ENCODE assay signal across 19 mouse cellular contexts in genomic region chr10:60220607-60221006, GRCm38 (mm10). TPM values are rescaled to one million over a fixed set of nuclear protein-coding genes. Genes with fewer than 3 reads are reported as not detected.
DNase-seq lines count a peak whose midpoint lies in the region; ATAC-seq and TF ChIP-seq lines count a peak whose summit lies in the region.
"Had no signal": no experiment of that assay in that cellular context is flagged by ENCODE, and none has a peak within 500 bp of the region (broad histone marks: within the 10 kb centered on the region; RNA-seq: fewer than 3 reads in every experiment).

No protein-coding gene starts in this region.

- H3K4me1 ChIP-seq in embryonic facial prominence, embryonic 13.5 days, result peaks cover 39% of the 10 kb centered on the region
- H3K4me1 ChIP-seq in embryonic facial prominence, embryonic 10.5 days, result peaks cover 29% of the 10 kb centered on the region
- peaks cover 13% of the 10 kb centered on the region for H3K4me1 ChIP-seq in lung, embryonic 14.5 days (ENCODE audit: insufficient read depth)
- H3K4me1 ChIP-seq in stomach, embryonic 15.5 days, result peaks cover 12% of the 10 kb centered on the region
- H3K4me1 ChIP-seq in stomach, postnatal 0 days (replicated peaks; ENCODE audit: control insufficient read depth, insufficient read depth), result 0 out of 2 replicates have a peak, but pooled peaks cover 4% of the 10 kb centered on the region
- peaks cover 31% of the 10 kb centered on the region for H3K4me1 ChIP-seq in neural tube, embryonic 15.5 days
- no peaks in the 10 kb centered on the region; the same call in 1 of the 2 replicates for H3K4me1 ChIP-seq in lung, adult 2 months (ENCODE audit: control insufficient read depth, insufficient read depth, low read length)

- H3K9me3 ChIP-seq in embryonic facial prominence, embryonic 13.5 days, result no peaks in the 10 kb centered on the region
- H3K9me3 ChIP-seq in embryonic facial prominence, embryonic 10.5 days, result no peaks in the 10 kb centered on the region
- no peaks in the 10 kb centered on the region for H3K9me3 ChIP-seq in lung, embryonic 14.5 days (ENCODE audit: low read depth, low read length)
- no peaks in the 10 kb centered on the region for H3K9me3 ChIP-seq in stomach, embryonic 15.5 days
- no peaks in the 10 kb centered on the region for H3K9me3 ChIP-seq in stomach, postnatal 0 days (ENCODE audit: control insufficient read depth, low read length)
- H3K9me3 ChIP-seq in neural tube, embryonic 15.5 days (replicated peaks), result no peaks in the 10 kb centered on the region
- H3K9me3 ChIP-seq: forebrain, embryonic 15.5 days; heart, embryonic 13.5 days; hindbrain, embryonic 15.5 days had no signal

- H3K4me3 ChIP-seq in embryonic facial prominence, embryonic 13.5 days, result no peak overlapping the region
- no peak overlapping the region for H3K4me3 ChIP-seq in embryonic facial prominence, embryonic 10.5 days
- H3K4me3 ChIP-seq in lung, embryonic 14.5 days (ENCODE audit: low read depth, low read length), result no peak overlapping the region
- no peak overlapping the region for H3K4me3 ChIP-seq in stomach, embryonic 15.5 days (replicated peaks)
- H3K4me3 ChIP-seq in stomach, postnatal 0 days (ENCODE audit: low read depth, low read length), result no peak overlapping the region
- H3K4me3 ChIP-seq in neural tube, embryonic 15.5 days (replicated peaks), result no peak overlapping the region
- no peak overlapping the region for H3K4me3 ChIP-seq in lung, adult 2 months (replicated peaks; ENCODE audit: extremely low read depth, low read depth, low read length)
- H3K4me3 ChIP-seq: forebrain, embryonic 15.5 days; heart, embryonic 13.5 days; hindbrain, embryonic 15.5 days had no signal

- H3K27ac ChIP-seq in embryonic facial prominence, embryonic 13.5 days, result no peak overlapping the region
- no peak overlapping the region for H3K27ac ChIP-seq in embryonic facial prominence, embryonic 10.5 days (replicated peaks)
- no peak overlapping the region for H3K27ac ChIP-seq in lung, embryonic 14.5 days (ENCODE audit: low read depth)
- no peak overlapping the region for H3K27ac ChIP-seq in stomach, embryonic 15.5 days
- H3K27ac ChIP-seq in stomach, postnatal 0 days (replicated peaks), result no peak overlapping the region
- H3K27ac ChIP-seq in neural tube, embryonic 15.5 days (replicated peaks), result no peak overlapping the region
- H3K27ac ChIP-seq: forebrain, embryonic 15.5 days; heart, embryonic 13.5 days; hindbrain, embryonic 15.5 days had no signal

- H3K9ac ChIP-seq in embryonic facial prominence, embryonic 13.5 days, result no peak overlapping the region
- no peak overlapping the region for H3K9ac ChIP-seq in lung, embryonic 14.5 days
- no peak overlapping the region for H3K9ac ChIP-seq in stomach, embryonic 15.5 days
- H3K9ac ChIP-seq in stomach, postnatal 0 days (ENCODE audit: low read length), result no peak overlapping the region
- no peak overlapping the region for H3K9ac ChIP-seq in neural tube, embryonic 15.5 days (replicated peaks)
- H3K9ac ChIP-seq: forebrain, embryonic 15.5 days; heart, embryonic 13.5 days; hindbrain, embryonic 15.5 days had no signal

- no peak for ATAC-seq in embryonic facial prominence, embryonic 13.5 days (ENCODE audit: insufficient number of reproducible peaks, insufficient read depth, low FRiP score, low TSS enrichment, low read depth)
- no peak for ATAC-seq in lung, embryonic 14.5 days (ENCODE audit: insufficient read depth)
- no peak for ATAC-seq in stomach, embryonic 15.5 days (ENCODE audit: insufficient read depth, low FRiP score, low read depth)
- ATAC-seq in stomach, postnatal 0 days (ENCODE audit: low FRiP score, low TSS enrichment), result no peak
- no peak for ATAC-seq in neural tube, embryonic 15.5 days (ENCODE audit: low FRiP score)
- ATAC-seq: forebrain, embryonic 15.5 days had no signal

- H3K4me2 ChIP-seq in embryonic facial prominence, embryonic 13.5 days, result peak overlapping the region; percentile 84; the same call in 1 of the 2 replicates
- peak overlapping the region; percentile 83; the same call in 1 of the 2 replicates for H3K4me2 ChIP-seq in lung, embryonic 14.5 days
- 0 out of 2 replicates have a peak overlapping the region, but pooled peaks have one; percentile 75 for H3K4me2 ChIP-seq in stomach, embryonic 15.5 days
- no peak overlapping the region for H3K4me2 ChIP-seq in stomach, postnatal 0 days (replicated peaks; ENCODE audit: low read depth)
- 0 out of 2 replicates have a peak overlapping the region, but pooled peaks have one; percentile 94 for H3K4me2 ChIP-seq in neural tube, embryonic 15.5 days
- H3K4me2 ChIP-seq: heart, embryonic 13.5 days had no signal

- no peak for TF ChIP-seq EP300 in stomach, postnatal 0 days (optimal IDR thresholded peaks at IDR 0.05)

- WGBS in embryonic facial prominence, embryonic 13.5 days, result 83% methylated on average over 4 of the region's 4 CpGs
- WGBS in embryonic facial prominence, embryonic 10.5 days, result 87% methylated on average over 4 of the region's 4 CpGs
- 65% methylated on average over 4 of the region's 4 CpGs for WGBS in lung, embryonic 14.5 days
- 66% methylated on average over 4 of the region's 4 CpGs for WGBS in stomach, embryonic 15.5 days
- WGBS in stomach, postnatal 0 days, result 69% methylated on average over 4 of the region's 4 CpGs
- 84% methylated on average over 4 of the region's 4 CpGs for WGBS in neural tube, embryonic 15.5 days
- 74% methylated on average over 4 of the region's 4 CpGs for WGBS in lung, adult 2 months

- TF ChIP-seq POLR2A in lung, adult 2 months (IDR thresholded peaks at IDR 0.05; ENCODE audit: borderline replicate concordance, extremely low read depth, low read depth, low read length), result no peak

- H3K27me3 ChIP-seq in embryonic facial prominence, embryonic 13.5 days, result no peaks in the 10 kb centered on the region
- peaks cover 47% of the 10 kb centered on the region for H3K27me3 ChIP-seq in embryonic facial prominence, embryonic 10.5 days (replicated peaks; ENCODE audit: low read depth, poor library complexity, severe bottlenecking)
- H3K27me3 ChIP-seq in lung, embryonic 14.5 days (ENCODE audit: insufficient read depth, low read length), result no peaks in the 10 kb centered on the region
- H3K27me3 ChIP-seq in stomach, embryonic 15.5 days (replicated peaks), result peaks cover 18% of the 10 kb centered on the region; the same call in 1 of the 2 replicates
- no peaks in the 10 kb centered on the region for H3K27me3 ChIP-seq in stomach, postnatal 0 days (ENCODE audit: control insufficient read depth, insufficient read depth, low read length)
- peaks cover 15% of the 10 kb centered on the region for H3K27me3 ChIP-seq in neural tube, embryonic 15.5 days (replicated peaks)
- H3K27me3 ChIP-seq: forebrain, embryonic 15.5 days had no signal

- no peaks in the 10 kb centered on the region for H3K36me3 ChIP-seq in embryonic facial prominence, embryonic 13.5 days
- H3K36me3 ChIP-seq in embryonic facial prominence, embryonic 10.5 days (replicated peaks), result no peaks in the 10 kb centered on the region
- H3K36me3 ChIP-seq in lung, embryonic 14.5 days (ENCODE audit: insufficient read depth), result no peaks in the 10 kb centered on the region
- H3K36me3 ChIP-seq in stomach, embryonic 15.5 days, result no peaks in the 10 kb centered on the region
- no peaks in the 10 kb centered on the region for H3K36me3 ChIP-seq in stomach, postnatal 0 days (ENCODE audit: control insufficient read depth, insufficient read depth, low read length)
- no peaks in the 10 kb centered on the region for H3K36me3 ChIP-seq in neural tube, embryonic 15.5 days
- H3K36me3 ChIP-seq: forebrain, embryonic 15.5 days; heart, embryonic 13.5 days; hindbrain, embryonic 15.5 days had no signal

- DNase-seq in embryonic facial prominence, embryonic 10.5 days (ENCODE audit: low spot score), result no peak
- DNase-seq in lung, embryonic 14.5 days, result no peak
- no peak for DNase-seq in lung, postnatal 14 days
- DNase-seq in stomach, postnatal 0 days (ENCODE audit: low spot score), result no peak
- DNase-seq in lung, adult 2 months, result no peak
- DNase-seq: adrenal gland, adult 2 months; adrenal gland, postnatal 25 days; cerebellum, adult 11-12 months; cerebellum, adult 9-10 months; cerebellum, postnatal 25 days; gastrocnemius, postnatal 36 days; heart, adult 11 months; heart, postnatal 36 days had no signal

- TF ChIP-seq CTCF in lung, embryonic 14.5 days (IDR thresholded peaks at IDR 0.05; ENCODE audit: low read depth), result no peak
- no peak for TF ChIP-seq CTCF in stomach, postnatal 0 days (IDR thresholded peaks at IDR 0.05; ENCODE audit: low read depth)
- no peak for TF ChIP-seq CTCF in lung, adult 2 months (IDR thresholded peaks at IDR 0.05; ENCODE audit: insufficient read depth, low read length)

RNA-seq across cellular contexts. Expression of gene Chst3, which starts 1.5 kb away (rescaled TPM):
- polyA plus RNA-seq in embryonic facial prominence, embryonic 13.5 days (2015; fragmentation: Nextera tagmentation; extraction: Ambion mirVana), result 2.3 and 2.7 TPM in 2 replicates
- 1.8 and 1.9 TPM in 2 replicates for polyA plus RNA-seq in embryonic facial prominence, embryonic 10.5 days (2016; fragmentation: Nextera tagmentation; extraction: Ambion mirVana)
- polyA plus RNA-seq in lung, embryonic 14.5 days (2014; fragmentation: Nextera tagmentation; extraction: Ambion mirVana), result 2.1 TPM in 2 replicates
- polyA plus RNA-seq in stomach, embryonic 15.5 days (2015; fragmentation: Nextera tagmentation; extraction: Ambion mirVana), result 2.2 and 2.3 TPM in 2 replicates
- polyA plus RNA-seq in stomach, postnatal 0 days (2015; fragmentation: Nextera tagmentation; extraction: Ambion mirVana), result 1.1 and 1.4 TPM in 2 replicates
- 1.9 and 2.0 TPM in 2 replicates for polyA plus RNA-seq in neural tube, embryonic 15.5 days (2015; fragmentation: Nextera tagmentation; extraction: Ambion mirVana)
- polyA plus RNA-seq in lung, adult 2 months (2012; rRNA removed), result 21.7 and 23.9 TPM in 2 replicates

RNA-seq across cellular contexts. Expression of gene Psap, which starts 56.8 kb away (rescaled TPM):
- 114 TPM in 2 replicates for polyA plus RNA-seq in embryonic facial prominence, embryonic 13.5 days (2015; fragmentation: Nextera tagmentation; extraction: Ambion mirVana)
- 47.1 and 49.0 TPM in 2 replicates for polyA plus RNA-seq in embryonic facial prominence, embryonic 10.5 days (2016; fragmentation: Nextera tagmentation; extraction: Ambion mirVana)
- polyA plus RNA-seq in lung, embryonic 14.5 days (2014; fragmentation: Nextera tagmentation; extraction: Ambion mirVana), result 73.5 and 74.0 TPM in 2 replicates
- polyA plus RNA-seq in stomach, embryonic 15.5 days (2015; fragmentation: Nextera tagmentation; extraction: Ambion mirVana), result 142 and 155 TPM in 2 replicates
- 128 and 129 TPM in 2 replicates for polyA plus RNA-seq in stomach, postnatal 0 days (2015; fragmentation: Nextera tagmentation; extraction: Ambion mirVana)
- polyA plus RNA-seq in neural tube, embryonic 15.5 days (2015; fragmentation: Nextera tagmentation; extraction: Ambion mirVana), result 217 and 220 TPM in 2 replicates
- polyA plus RNA-seq in lung, adult 2 months (2012; rRNA removed), result 993 and 1,289 TPM in 2 replicates
